Mouse (Mus musculus) E14TG2a.4 (cell line): ENCODE measurements around the gene Wwox.

Experiments
- H3K27me3 ChIP-seq: 2 replicates; pipeline ENCODE4 v1.6.1; 2014; ENCODE audit warnings: low read length, control low read depth; ENCODE audit not compliant: insufficient read depth
- H3K36me3 ChIP-seq: 2 replicates; pipeline ENCODE4 v1.6.1; 2014; ENCODE audit warnings: low read length, control low read depth; ENCODE audit not compliant: insufficient read depth
- H3K4me1 ChIP-seq: replicated peaks from 2 replicates; pipeline ENCODE4 v1.6.1; 2014; ENCODE audit warnings: low read depth, low read length, control low read depth
- H3K4me3 ChIP-seq: replicated peaks from 2 replicates; pipeline ENCODE4 v1.5.1; 2014; ENCODE audit warnings: mild to moderate bottlenecking, low read length
- H3K9me3 ChIP-seq: 2 replicates; pipeline ENCODE4 v1.6.1; 2014; ENCODE audit warnings: low read length, control low read depth
- CTCF ChIP-seq: conservative IDR thresholded peaks from 2 replicates; pipeline ENCODE4 v1.5.1; 2014; ENCODE audit warnings: low read length
- NANOG ChIP-seq: IDR thresholded peaks from 2 replicates; pipeline ENCODE4 v1.6.1; 2014; ENCODE audit warnings: borderline replicate concordance, low read length, mixed read lengths
- POU5F1 ChIP-seq: IDR thresholded peaks from 2 replicates; pipeline ENCODE4 v1.6.1; 2014; ENCODE audit warnings: low read length, borderline replicate concordance

Gene Wwox

GRCm38 (mm10) chr8:114562486-114562885 is 123.0 kb downstream of the Wwox start:
- Histone ChIP-seq H3K9me3 (no peaks in the 10 kb centered on the region), H3K4me1 (no peaks in the 10 kb centered on the region), H3K27me3 (no peaks in the 10 kb centered on the region), H3K4me3 (no peak overlapping the region), H3K36me3 (no peaks in the 10 kb centered on the region)
- no peak for TF ChIP-seq CTCF

DNA sequence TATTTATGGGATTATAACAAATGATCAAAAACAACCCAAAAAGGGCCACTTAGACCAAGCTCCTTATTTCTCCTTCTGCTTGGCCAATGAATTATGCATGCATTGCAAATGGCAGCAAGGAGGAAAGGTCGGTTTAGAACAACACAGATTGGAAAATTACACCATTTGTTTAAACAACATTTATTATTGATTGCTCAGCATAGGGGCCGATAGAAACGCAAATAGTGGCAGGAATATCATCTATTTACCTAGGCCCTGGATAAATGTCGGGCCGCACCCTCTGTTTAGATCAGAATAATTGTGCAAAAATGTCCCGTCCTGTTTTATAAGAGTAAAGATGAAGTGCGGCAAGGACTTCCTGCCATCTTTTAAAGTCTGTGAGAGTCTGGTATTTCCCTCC is 123.9 kb downstream of the Wwox start:
- Histone ChIP-seq H3K4me3 (no peak overlapping the region), H3K27me3 (no peaks in the 10 kb centered on the region), H3K36me3 (no peaks in the 10 kb centered on the region), H3K9me3 (no peaks in the 10 kb centered on the region), H3K4me1 (no peaks in the 10 kb centered on the region)
- no peak for TF ChIP-seq POU5F1
- TF ChIP-seq NANOG, result no peak
- TF ChIP-seq CTCF, result no peak

DNA sequence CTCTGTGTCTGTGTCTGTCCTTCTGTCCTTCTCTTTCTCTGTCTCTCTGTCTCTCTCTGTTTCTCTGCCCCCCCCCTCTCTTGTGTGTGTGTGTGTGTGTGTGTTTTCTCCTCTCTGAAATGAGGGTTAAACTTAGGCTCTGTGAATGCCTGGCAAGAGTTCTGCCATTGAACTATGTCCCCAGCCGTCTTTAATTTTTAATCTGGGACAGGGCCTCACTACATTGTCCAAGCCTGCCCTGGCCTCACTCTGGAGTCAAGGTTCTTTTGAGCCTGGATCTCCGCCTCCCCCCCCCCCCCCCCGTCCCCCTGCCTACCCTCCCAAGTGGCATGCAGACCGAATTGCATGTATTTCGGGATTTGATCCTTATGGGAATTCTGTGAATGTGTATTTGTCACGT is 124.6 kb downstream of the Wwox start:
- TF ChIP-seq CTCF, result no peak
- no peak for TF ChIP-seq POU5F1
- TF ChIP-seq NANOG, result no peak

GRCm38 (mm10) chr8:114568531-114569166 is 129.2 kb downstream of the Wwox start:
- Histone ChIP-seq H3K27me3 (no peaks in the 10 kb centered on the region), H3K9me3 (no peaks in the 10 kb centered on the region), H3K36me3 (no peaks in the 10 kb centered on the region), H3K4me1 (peaks cover 8% of the 10 kb centered on the region), H3K4me3 (no peak overlapping the region)
- TF ChIP-seq POU5F1 (no peak), NANOG (no peak), CTCF (no peak)

More for the DNA sequence above, 124.6 kb downstream of the Wwox start:
- H3K9me3 ChIP-seq, result no peaks in the 10 kb centered on the region
- H3K4me3 ChIP-seq, result no peak overlapping the region
- no peaks in the 10 kb centered on the region for H3K36me3 ChIP-seq
- H3K4me1 ChIP-seq, result no peaks in the 10 kb centered on the region
- no peaks in the 10 kb centered on the region for H3K27me3 ChIP-seq

GRCm38 (mm10) chr8:114573014-114573746 is 133.7 kb downstream of the Wwox start:
- TF ChIP-seq POU5F1 (no peak), NANOG (no peak), CTCF (no peak)
- Histone ChIP-seq H3K4me1 (peaks cover 8% of the 10 kb centered on the region), H3K27me3 (no peaks in the 10 kb centered on the region), H3K4me3 (no peak overlapping the region), H3K9me3 (peaks cover 17% of the 10 kb centered on the region), H3K36me3 (no peaks in the 10 kb centered on the region)

GRCm38 (mm10) chr8:114573747-114574093 is 134.3 kb downstream of the Wwox start:
- no peaks in the 10 kb centered on the region for H3K27me3 ChIP-seq
- no peaks in the 10 kb centered on the region for H3K36me3 ChIP-seq
- TF ChIP-seq NANOG (no peak), CTCF (no peak), POU5F1 (no peak)
- peaks cover 23% of the 10 kb centered on the region for H3K9me3 ChIP-seq
- H3K4me1 ChIP-seq, result peaks cover 8% of the 10 kb centered on the region
- no peak overlapping the region for H3K4me3 ChIP-seq

DNA sequence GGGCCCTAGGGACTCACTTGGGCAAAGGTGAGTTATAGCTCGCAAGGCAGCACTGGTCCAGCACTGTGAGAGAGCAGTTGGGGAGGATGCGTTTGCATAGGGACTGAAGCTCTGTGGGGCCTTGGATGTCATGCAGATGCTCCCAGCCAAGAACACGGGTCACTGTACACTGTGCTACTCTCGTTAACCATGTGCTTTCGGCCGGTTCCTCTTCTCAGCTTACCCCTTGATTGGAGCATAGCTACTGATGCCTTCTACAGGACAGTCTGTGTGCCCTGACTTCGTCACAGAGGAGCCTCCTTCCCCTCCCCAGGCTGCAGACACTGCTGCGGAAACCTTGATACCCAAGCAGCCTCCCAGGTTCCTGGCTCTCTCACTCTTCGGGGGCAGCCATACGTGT is 139.8 kb downstream of the Wwox start:
- Histone ChIP-seq H3K36me3 (no peaks in the 10 kb centered on the region), H3K27me3 (no peaks in the 10 kb centered on the region), H3K4me3 (no peak overlapping the region), H3K9me3 (peaks cover 24% of the 10 kb centered on the region), H3K4me1 (no peaks in the 10 kb centered on the region)
- TF ChIP-seq CTCF (no peak), NANOG (no peak), POU5F1 (no peak)

GRCm38 (mm10) chr8:114580684-114581083 is 141.2 kb downstream of the Wwox start:
- Histone ChIP-seq H3K4me1 (no peaks in the 10 kb centered on the region), H3K9me3 (peaks cover 23% of the 10 kb centered on the region), H3K27me3 (no peaks in the 10 kb centered on the region), H3K4me3 (no peak overlapping the region), H3K36me3 (no peaks in the 10 kb centered on the region)
- TF ChIP-seq CTCF (no peak), POU5F1 (no peak), NANOG (no peak)

GRCm38 (mm10) chr8:114590336-114590867 is 150.9 kb downstream of the Wwox start:
- H3K27me3 ChIP-seq, result no peaks in the 10 kb centered on the region
- TF ChIP-seq CTCF (no peak), NANOG (no peak), POU5F1 (no peak)
- H3K9me3 ChIP-seq, result peaks cover under 1% of the 10 kb centered on the region; the same call in 1 of the 2 replicates
- H3K36me3 ChIP-seq, result no peaks in the 10 kb centered on the region
- no peaks in the 10 kb centered on the region for H3K4me1 ChIP-seq
- no peak overlapping the region for H3K4me3 ChIP-seq
